Mouse (Mus musculus) erythroblast, embryonic 14.5 days (primary cell): ENCODE measurements around the gene Pds5a.

ENCODE experiments used
- GATA1 ChIP-seq: IDR thresholded peaks from 2 replicates; pipeline ENCODE4 v1.6.1; 2012; ENCODE audit warnings: low read length, inconsistent platforms, mixed read lengths
- TAL1 ChIP-seq: IDR thresholded peaks from 3 replicates; pipeline ENCODE4 v1.6.1; 2012; ENCODE audit warnings: low read length, inconsistent platforms, mixed read lengths

DNA sequence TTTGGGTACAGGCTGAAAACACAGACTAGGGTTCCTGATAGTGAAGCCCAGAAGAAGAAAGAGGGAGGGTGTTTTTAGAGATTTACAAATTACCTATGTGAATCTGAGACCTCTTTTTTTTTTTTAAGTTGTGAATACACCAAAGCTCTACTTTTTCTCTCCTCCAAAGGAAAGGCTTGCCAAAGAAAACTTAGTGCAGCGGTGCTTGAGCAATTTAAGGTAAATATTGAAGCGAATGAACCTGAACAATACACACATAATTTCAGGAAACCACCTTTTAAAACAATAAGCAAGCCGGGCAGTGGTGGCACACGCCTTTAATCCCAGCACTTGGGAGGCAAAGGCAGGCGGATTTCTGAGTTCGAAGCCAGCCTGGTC, 675 bp upstream of the Pds5a start:
- TF ChIP-seq GATA1 (no peak), TAL1 (no peak)
